Mouse (Mus musculus): Measurements from ENCODE around the gene Rpl28. TPM values are rescaled to one million over a fixed set of nuclear protein-coding genes. Genes with fewer than 3 reads are reported as not detected.

Rpl28 gene
- polyA plus RNA-seq, 2 experiments: 275 to 665 TPM

- 25% methylated on average over 1 of the region's 1 CpGs for WGBS
- H3K4me3 ChIP-seq (replicated peaks; ENCODE audit: low read length): no peak overlapping the region
Measured at GRCm38 (mm10) chr7:4837639-4838038, 45.0 kb downstream of the Rpl28 start.

GRCm38 (mm10) chr7:4842077-4842476, 49.4 kb downstream of the Rpl28 start:
- Histone ChIP-seq H3K4me3 (replicated peaks; ENCODE audit: low read length) (peak overlapping the region; percentile 7; the same call in 1 of the 2 replicates), H3K4me2 (replicated peaks; ENCODE audit: low read depth, low read length, severe bottlenecking) (no peak overlapping the region), H3K36me3 (ENCODE audit: control insufficient read depth, insufficient read depth, low read length) (no peaks in the 10 kb centered on the region), H3K27me3 (ENCODE audit: control insufficient read depth, insufficient read depth, low read length) (peaks cover 63% of the 10 kb centered on the region), H3K9me3 (ENCODE audit: control insufficient read depth, low read length) (no peaks in the 10 kb centered on the region), H3K4me1 (ENCODE audit: control insufficient read depth, insufficient read depth, low read length) (peaks cover 11% of the 10 kb centered on the region), H3K9ac (ENCODE audit: low read depth, low read length, severe bottlenecking) (no peak overlapping the region), H3K27ac (replicated peaks; ENCODE audit: low read depth, low read length) (no peak overlapping the region)
- ATAC-seq (ENCODE audit: low FRiP score, low read depth): no peak
- no peak for TF ChIP-seq POLR2A (IDR thresholded peaks at IDR 0.05; ENCODE audit: borderline replicate concordance, extremely low read depth, insufficient read depth, insufficient read length)
- WGBS: 59% methylated on average over 5 of the region's 5 CpGs
- no peak for DNase-seq (ENCODE audit: low spot score)

More at GRCm38 (mm10) chr7:4837639-4838038, 45.0 kb downstream of the Rpl28 start:
- ATAC-seq (ENCODE audit: low FRiP score, low read depth): no peak
- Histone ChIP-seq H3K27ac (replicated peaks; ENCODE audit: low read depth, low read length) (no peak overlapping the region), H3K9ac (ENCODE audit: low read depth, low read length, severe bottlenecking) (no peak overlapping the region), H3K27me3 (ENCODE audit: control insufficient read depth, insufficient read depth, low read length) (peaks cover 60% of the 10 kb centered on the region), H3K4me2 (replicated peaks; ENCODE audit: low read depth, low read length, severe bottlenecking) (no peak overlapping the region), H3K4me1 (ENCODE audit: control insufficient read depth, insufficient read depth, low read length) (peaks cover 4% of the 10 kb centered on the region; the same call in 1 of the 2 replicates), H3K36me3 (ENCODE audit: control insufficient read depth, insufficient read depth, low read length) (no peaks in the 10 kb centered on the region), H3K9me3 (ENCODE audit: control insufficient read depth, low read length) (no peaks in the 10 kb centered on the region)
- DNase-seq (ENCODE audit: low spot score): no peak
- TF ChIP-seq POLR2A (IDR thresholded peaks at IDR 0.05; ENCODE audit: borderline replicate concordance, extremely low read depth, insufficient read depth, insufficient read length): no peak

GRCm38 (mm10) chr7:4842634-4843131, 50.0 kb downstream of the Rpl28 start:
- DNase-seq (ENCODE audit: low spot score) (peak; percentile 49), ATAC-seq (ENCODE audit: low FRiP score, low read depth) (peak; percentile 62)
- peaks cover 57% of the 10 kb centered on the region for H3K27me3 ChIP-seq (ENCODE audit: control insufficient read depth, insufficient read depth, low read length)
- no peak overlapping the region for H3K9ac ChIP-seq (ENCODE audit: low read depth, low read length, severe bottlenecking)
- no peak for TF ChIP-seq POLR2A (IDR thresholded peaks at IDR 0.05; ENCODE audit: borderline replicate concordance, extremely low read depth, insufficient read depth, insufficient read length)
- 1% methylated on average over 16 of the region's 16 CpGs for WGBS
- peak overlapping the region; percentile 7; the same call in 1 of the 2 replicates for H3K4me3 ChIP-seq (replicated peaks; ENCODE audit: low read length)
- H3K4me1 ChIP-seq (ENCODE audit: control insufficient read depth, insufficient read depth, low read length): peaks cover 11% of the 10 kb centered on the region
- H3K36me3 ChIP-seq (ENCODE audit: control insufficient read depth, insufficient read depth, low read length): no peaks in the 10 kb centered on the region
- H3K27ac ChIP-seq (replicated peaks; ENCODE audit: low read depth, low read length): no peak overlapping the region
- H3K9me3 ChIP-seq (ENCODE audit: control insufficient read depth, low read length): no peaks in the 10 kb centered on the region
- H3K4me2 ChIP-seq (replicated peaks; ENCODE audit: low read depth, low read length, severe bottlenecking): peak overlapping the region; percentile 25

DNA sequence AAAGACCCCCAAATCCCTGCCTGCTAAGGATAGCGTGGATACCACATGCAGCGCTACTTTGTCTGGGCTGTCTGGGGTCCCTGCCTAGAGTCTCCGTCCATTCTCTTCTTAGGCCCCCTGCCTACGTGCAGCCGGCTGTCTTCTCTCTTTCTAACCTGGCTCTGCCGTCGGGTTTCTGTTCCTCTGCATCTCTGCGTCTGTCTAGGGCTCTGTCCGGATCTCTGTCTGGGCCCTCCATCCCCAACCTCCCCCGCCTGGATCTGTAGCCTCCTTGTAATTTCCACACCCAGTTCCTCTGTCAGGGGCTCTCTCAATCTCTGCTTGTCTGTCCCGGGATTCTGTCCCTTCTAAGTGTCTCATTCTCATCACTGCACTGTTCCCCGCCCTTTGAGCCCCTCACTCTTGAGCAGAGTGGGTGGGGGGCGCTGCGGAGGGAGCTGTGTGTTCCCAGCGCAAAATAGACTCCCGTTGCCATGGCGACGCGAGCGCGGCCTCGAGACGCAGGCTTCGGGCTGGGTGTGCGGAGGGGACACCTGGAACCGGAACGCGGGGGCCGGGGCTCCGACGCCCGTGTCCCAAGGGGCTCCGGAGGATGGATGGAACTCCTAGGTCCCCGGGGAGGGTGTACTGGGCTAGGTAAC, 51.0 kb downstream of the Rpl28 start:
- Histone ChIP-seq H3K27me3 (ENCODE audit: control insufficient read depth, insufficient read depth, low read length) (peaks cover 53% of the 10 kb centered on the region), H3K4me3 (replicated peaks; ENCODE audit: low read length) (peak overlapping the region; percentile 42), H3K36me3 (ENCODE audit: control insufficient read depth, insufficient read depth, low read length) (no peaks in the 10 kb centered on the region), H3K27ac (replicated peaks; ENCODE audit: low read depth, low read length) (no peak overlapping the region), H3K4me1 (ENCODE audit: control insufficient read depth, insufficient read depth, low read length) (peaks cover 11% of the 10 kb centered on the region), H3K9ac (ENCODE audit: low read depth, low read length, severe bottlenecking) (peak overlapping the region; percentile 38; the same call in 1 of the 2 replicates), H3K9me3 (ENCODE audit: control insufficient read depth, low read length) (no peaks in the 10 kb centered on the region), H3K4me2 (replicated peaks; ENCODE audit: low read depth, low read length, severe bottlenecking) (peak overlapping the region; percentile 81)
- WGBS: under 1% methylated on average over 34 of the region's 34 CpGs
- ATAC-seq (ENCODE audit: low FRiP score, low read depth) (0 out of 2 replicates have a peak, but pooled peaks have one; percentile 17), DNase-seq (ENCODE audit: low spot score) (no peak)
- TF ChIP-seq POLR2A (IDR thresholded peaks at IDR 0.05; ENCODE audit: borderline replicate concordance, extremely low read depth, insufficient read depth, insufficient read length): no peak

GRCm38 (mm10) chr7:4844245-4844916, 51.7 kb downstream of the Rpl28 start, which contains the start of gene Shisa7:
Gene Shisa7, minus strand, starts transcription at chr7:4844696.
- TF ChIP-seq POLR2A (IDR thresholded peaks at IDR 0.05; ENCODE audit: borderline replicate concordance, extremely low read depth, insufficient read depth, insufficient read length): no peak
- H3K36me3 ChIP-seq (ENCODE audit: control insufficient read depth, insufficient read depth, low read length): no peaks in the 10 kb centered on the region
- peak within 1 kb of the TSS; percentile 81 for H3K4me2 ChIP-seq (replicated peaks; ENCODE audit: low read depth, low read length, severe bottlenecking)
- H3K9me3 ChIP-seq (ENCODE audit: control insufficient read depth, low read length): no peaks in the 10 kb centered on the region
- WGBS: 1% methylated on average over 40 of the region's 41 CpGs
- ATAC-seq (ENCODE audit: low FRiP score, low read depth) (0 out of 2 replicates have a peak, but pooled peaks have one; percentile 28), DNase-seq (ENCODE audit: low spot score) (no peak)
- peaks cover 11% of the 10 kb centered on the region for H3K4me1 ChIP-seq (ENCODE audit: control insufficient read depth, insufficient read depth, low read length)
- peaks cover 49% of the 10 kb centered on the region for H3K27me3 ChIP-seq (ENCODE audit: control insufficient read depth, insufficient read depth, low read length)
- H3K27ac ChIP-seq (replicated peaks; ENCODE audit: low read depth, low read length): no peak within 1 kb of the TSS
- peak within 1 kb of the TSS; percentile 38 for H3K9ac ChIP-seq (ENCODE audit: low read depth, low read length, severe bottlenecking)
- H3K4me3 ChIP-seq (replicated peaks; ENCODE audit: low read length): peak within 1 kb of the TSS; percentile 42

Other genes starting within 250 kb of the Rpl28 start
Only the 30 nearest of the 31 such genes appear.
- gene Syt5, start 245.3 kb upstream of the Rpl28 start, polyA plus RNA-seq (2012; rRNA removed): 3.9 and 4.2 TPM in 2 replicates
- gene Syt5, start 245.3 kb upstream of the Rpl28 start, polyA plus RNA-seq (2014; fragmentation: Nextera tagmentation; extraction: Ambion mirVana): 3.4 and 4.3 TPM in 2 replicates
- gene Ptprh, start 188.8 kb upstream of the Rpl28 start, polyA plus RNA-seq (2012; rRNA removed): 0.03 and 0.26 TPM in 2 replicates
- gene Ptprh, start 188.8 kb upstream of the Rpl28 start, polyA plus RNA-seq (2014; fragmentation: Nextera tagmentation; extraction: Ambion mirVana): not detected in 2 replicates
- gene Tmem86b, start 161.5 kb upstream of the Rpl28 start, polyA plus RNA-seq (2012; rRNA removed): 17.2 and 23.1 TPM in 2 replicates
- gene Tmem86b, start 161.5 kb upstream of the Rpl28 start, polyA plus RNA-seq (2014; fragmentation: Nextera tagmentation; extraction: Ambion mirVana): 1.4 and 2.3 TPM in 2 replicates
- 86.9 and 112 TPM in 2 replicates for gene Ppp6r1, start 133.9 kb upstream of the Rpl28 start, polyA plus RNA-seq (2012; rRNA removed)
- gene Ppp6r1, start 133.9 kb upstream of the Rpl28 start, polyA plus RNA-seq (2014; fragmentation: Nextera tagmentation; extraction: Ambion mirVana): 7.9 and 8.7 TPM in 2 replicates
- gene Hspbp1, start 107.8 kb upstream of the Rpl28 start, polyA plus RNA-seq (2012; rRNA removed): 55.6 and 72.9 TPM in 2 replicates
- 77.5 and 82.5 TPM in 2 replicates for gene Hspbp1, start 107.8 kb upstream of the Rpl28 start, polyA plus RNA-seq (2014; fragmentation: Nextera tagmentation; extraction: Ambion mirVana)
- 26.4 and 33.0 TPM in 2 replicates for gene Brsk1, start 102.3 kb upstream of the Rpl28 start, polyA plus RNA-seq (2012; rRNA removed)
- gene Brsk1, start 102.3 kb upstream of the Rpl28 start, polyA plus RNA-seq (2014; fragmentation: Nextera tagmentation; extraction: Ambion mirVana): 1.3 and 1.7 TPM in 2 replicates
- gene Tmem150b, start 67.6 kb upstream of the Rpl28 start, polyA plus RNA-seq (2012; rRNA removed): 0.17 and 0.24 TPM in 2 replicates
- 0.17 and 0.46 TPM in 2 replicates for gene Tmem150b, start 67.6 kb upstream of the Rpl28 start, polyA plus RNA-seq (2014; fragmentation: Nextera tagmentation; extraction: Ambion mirVana)
- 161 and 223 TPM in 2 replicates for gene Kmt5c, start 52.8 kb upstream of the Rpl28 start, polyA plus RNA-seq (2012; rRNA removed)
- 44.4 and 51.2 TPM in 2 replicates for gene Kmt5c, start 52.8 kb upstream of the Rpl28 start, polyA plus RNA-seq (2014; fragmentation: Nextera tagmentation; extraction: Ambion mirVana)
- 91.7 and 127 TPM in 2 replicates for gene Cox6b2, start 39.8 kb upstream of the Rpl28 start, polyA plus RNA-seq (2012; rRNA removed)
- 44.7 and 48.9 TPM in 2 replicates for gene Cox6b2, start 39.8 kb upstream of the Rpl28 start, polyA plus RNA-seq (2014; fragmentation: Nextera tagmentation; extraction: Ambion mirVana)
- gene Fam71e2, start 21.6 kb upstream of the Rpl28 start, polyA plus RNA-seq (2012; rRNA removed): 0.03 TPM in 1 of 2 replicates, not detected in the other
- not detected in 2 replicates for gene Fam71e2, start 21.6 kb upstream of the Rpl28 start, polyA plus RNA-seq (2014; fragmentation: Nextera tagmentation; extraction: Ambion mirVana)
- gene Il11, start 10.0 kb upstream of the Rpl28 start, polyA plus RNA-seq (2012; rRNA removed): 0.33 and 0.63 TPM in 2 replicates
- gene Il11, start 10.0 kb upstream of the Rpl28 start, polyA plus RNA-seq (2014; fragmentation: Nextera tagmentation; extraction: Ambion mirVana): 0.22 TPM in 1 of 2 replicates, not detected in the other
- not detected in 2 replicates for gene Tmem190, start 9.9 kb upstream of the Rpl28 start, polyA plus RNA-seq (2012; rRNA removed)
- gene Tmem190, start 9.9 kb upstream of the Rpl28 start, polyA plus RNA-seq (2014; fragmentation: Nextera tagmentation; extraction: Ambion mirVana): not detected in 2 replicates
- gene Tmem238, start 3.2 kb upstream of the Rpl28 start, polyA plus RNA-seq (2012; rRNA removed): 10.1 and 15.2 TPM in 2 replicates
- 8.1 and 9.6 TPM in 2 replicates for gene Tmem238, start 3.2 kb upstream of the Rpl28 start, polyA plus RNA-seq (2014; fragmentation: Nextera tagmentation; extraction: Ambion mirVana)
- 515 and 618 TPM in 2 replicates for gene Ube2s, start 19.7 kb downstream of the Rpl28 start, polyA plus RNA-seq (2012; rRNA removed)
- gene Ube2s, start 19.7 kb downstream of the Rpl28 start, polyA plus RNA-seq (2014; fragmentation: Nextera tagmentation; extraction: Ambion mirVana): 366 and 368 TPM in 2 replicates
- gene Shisa7, start 51.8 kb downstream of the Rpl28 start, polyA plus RNA-seq (2012; rRNA removed): 4.2 and 5.1 TPM in 2 replicates
- 0.43 and 0.54 TPM in 2 replicates for gene Shisa7, start 51.8 kb downstream of the Rpl28 start, polyA plus RNA-seq (2014; fragmentation: Nextera tagmentation; extraction: Ambion mirVana)
- 7.4 and 11.0 TPM in 2 replicates for gene Isoc2b, start 77.4 kb downstream of the Rpl28 start, polyA plus RNA-seq (2012; rRNA removed)
- 9.7 and 9.9 TPM in 2 replicates for gene Isoc2b, start 77.4 kb downstream of the Rpl28 start, polyA plus RNA-seq (2014; fragmentation: Nextera tagmentation; extraction: Ambion mirVana)
- 13.6 and 16.7 TPM in 2 replicates for gene Isoc2a, start 84.3 kb downstream of the Rpl28 start, polyA plus RNA-seq (2012; rRNA removed)
- gene Isoc2a, start 84.3 kb downstream of the Rpl28 start, polyA plus RNA-seq (2014; fragmentation: Nextera tagmentation; extraction: Ambion mirVana): 1.1 and 1.3 TPM in 2 replicates
- gene Gm36210, start 113.6 kb downstream of the Rpl28 start, polyA plus RNA-seq (2012; rRNA removed): 0.15 and 0.22 TPM in 2 replicates
- not detected in 2 replicates for gene Gm36210, start 113.6 kb downstream of the Rpl28 start, polyA plus RNA-seq (2014; fragmentation: Nextera tagmentation; extraction: Ambion mirVana)
- gene Zfp628, start 122.3 kb downstream of the Rpl28 start, polyA plus RNA-seq (2012; rRNA removed): 13.4 and 22.3 TPM in 2 replicates
- 4.0 and 4.6 TPM in 2 replicates for gene Zfp628, start 122.3 kb downstream of the Rpl28 start, polyA plus RNA-seq (2014; fragmentation: Nextera tagmentation; extraction: Ambion mirVana)
- 7.6 and 10.0 TPM in 2 replicates for gene Nat14, start 129.2 kb downstream of the Rpl28 start, polyA plus RNA-seq (2012; rRNA removed)
- 0.92 and 1.9 TPM in 2 replicates for gene Nat14, start 129.2 kb downstream of the Rpl28 start, polyA plus RNA-seq (2014; fragmentation: Nextera tagmentation; extraction: Ambion mirVana)
- 38.1 and 48.4 TPM in 2 replicates for gene Ssc5d, start 132.9 kb downstream of the Rpl28 start, polyA plus RNA-seq (2012; rRNA removed)
- gene Ssc5d, start 132.9 kb downstream of the Rpl28 start, polyA plus RNA-seq (2014; fragmentation: Nextera tagmentation; extraction: Ambion mirVana): 13.2 and 13.6 TPM in 2 replicates
- 0.45 and 0.74 TPM in 2 replicates for gene Sbk2, start 171.5 kb downstream of the Rpl28 start, polyA plus RNA-seq (2012; rRNA removed)
- 0.37 and 1.1 TPM in 2 replicates for gene Sbk2, start 171.5 kb downstream of the Rpl28 start, polyA plus RNA-seq (2014; fragmentation: Nextera tagmentation; extraction: Ambion mirVana)
- gene Sbk3, start 178.3 kb downstream of the Rpl28 start, polyA plus RNA-seq (2012; rRNA removed): 0.15 and 0.28 TPM in 2 replicates
- 0.06 and 0.12 TPM in 2 replicates for gene Sbk3, start 178.3 kb downstream of the Rpl28 start, polyA plus RNA-seq (2014; fragmentation: Nextera tagmentation; extraction: Ambion mirVana)
- 97.6 and 196 TPM in 2 replicates for gene Zfp579, start 203.3 kb downstream of the Rpl28 start, polyA plus RNA-seq (2012; rRNA removed)
- 30.3 and 39.0 TPM in 2 replicates for gene Zfp579, start 203.3 kb downstream of the Rpl28 start, polyA plus RNA-seq (2014; fragmentation: Nextera tagmentation; extraction: Ambion mirVana)
- gene Zfp524, start 221.5 kb downstream of the Rpl28 start, polyA plus RNA-seq (2012; rRNA removed): 17.0 and 20.9 TPM in 2 replicates
- 12.1 and 16.7 TPM in 2 replicates for gene Zfp524, start 221.5 kb downstream of the Rpl28 start, polyA plus RNA-seq (2014; fragmentation: Nextera tagmentation; extraction: Ambion mirVana)
- 42.4 and 50.8 TPM in 2 replicates for gene Fiz1, start 221.8 kb downstream of the Rpl28 start, polyA plus RNA-seq (2012; rRNA removed)
- gene Fiz1, start 221.8 kb downstream of the Rpl28 start, polyA plus RNA-seq (2014; fragmentation: Nextera tagmentation; extraction: Ambion mirVana): 37.5 and 42.0 TPM in 2 replicates
- gene Gm44973, start 222.6 kb downstream of the Rpl28 start, polyA plus RNA-seq (2012; rRNA removed): not detected in 2 replicates
- gene Gm44973, start 222.6 kb downstream of the Rpl28 start, polyA plus RNA-seq (2014; fragmentation: Nextera tagmentation; extraction: Ambion mirVana): 0.57 and 1.9 TPM in 2 replicates
- gene Zfp865, start 227.5 kb downstream of the Rpl28 start, polyA plus RNA-seq (2012; rRNA removed): 53.2 and 72.3 TPM in 2 replicates
- gene Zfp865, start 227.5 kb downstream of the Rpl28 start, polyA plus RNA-seq (2014; fragmentation: Nextera tagmentation; extraction: Ambion mirVana): 6.6 and 7.8 TPM in 2 replicates
- 48.1 and 49.4 TPM in 2 replicates for gene Ccdc106, start 227.7 kb downstream of the Rpl28 start, polyA plus RNA-seq (2012; rRNA removed)
- 36.7 and 37.3 TPM in 2 replicates for gene Ccdc106, start 227.7 kb downstream of the Rpl28 start, polyA plus RNA-seq (2014; fragmentation: Nextera tagmentation; extraction: Ambion mirVana)
- not detected in 2 replicates for gene 4632433K11Rik, start 241.2 kb downstream of the Rpl28 start, polyA plus RNA-seq (2012; rRNA removed)
- gene 4632433K11Rik, start 241.2 kb downstream of the Rpl28 start, polyA plus RNA-seq (2014; fragmentation: Nextera tagmentation; extraction: Ambion mirVana): not detected in 2 replicates